Mouse (Mus musculus): ENCODE measurements around the gene Ttc41. TPM values are rescaled to one million over a fixed set of nuclear protein-coding genes. Genes with fewer than 3 reads are reported as not detected.

Ttc41 gene
- polyA plus RNA-seq, 1 experiment from 2014 or later = 2.5 TPM

- no peak overlapping the region for H3K9ac ChIP-seq (replicated peaks; ENCODE audit: low read length)
- peak overlapping the region; percentile 95 for H3K4me2 ChIP-seq (ENCODE audit: low read length)
- ATAC-seq (ENCODE audit: low FRiP score, low TSS enrichment) (no peak), DNase-seq (no peak)
- H3K9me3 ChIP-seq (ENCODE audit: control insufficient read depth, low read length) = no peaks in the 10 kb centered on the region
- no peaks in the 10 kb centered on the region for H3K27me3 ChIP-seq (ENCODE audit: control insufficient read depth, insufficient read depth, low read length)
- H3K36me3 ChIP-seq (ENCODE audit: control insufficient read depth, insufficient read depth, low read length) = peaks cover 51% of the 10 kb centered on the region
- H3K27ac ChIP-seq (replicated peaks; ENCODE audit: low read depth, low read length) = no peak overlapping the region
- WGBS = 73% methylated on average over 4 of the region's 4 CpGs
- peak overlapping the region; percentile 97 for H3K4me3 ChIP-seq (replicated peaks; ENCODE audit: low read depth, low read length)
- peaks cover 41% of the 10 kb centered on the region for H3K4me1 ChIP-seq (ENCODE audit: control insufficient read depth, insufficient read depth, low read length)
These were observed 2.2 kb upstream of the Ttc41 start for GRCm38 (mm10) chr10:86703375-86703774.

DNA sequence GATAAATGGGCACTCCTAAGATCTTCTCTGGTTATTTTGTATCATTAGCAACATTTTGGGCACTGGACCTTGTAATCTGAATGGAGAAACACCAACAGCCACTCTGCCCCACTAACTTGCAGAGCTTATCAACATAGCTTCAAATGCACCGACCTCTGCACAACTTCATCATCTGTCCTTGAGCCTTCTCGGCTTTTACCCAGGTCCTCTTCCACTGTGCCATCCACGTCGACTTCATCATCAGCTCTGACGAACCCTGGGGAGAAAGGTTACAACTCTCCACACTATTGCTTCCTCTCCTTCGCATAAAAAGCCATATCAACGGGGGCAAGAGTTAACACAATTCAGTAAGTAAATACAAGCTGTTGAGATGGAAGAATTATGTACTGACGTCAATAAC lies 1.5 kb upstream of the Ttc41 start:
- Histone ChIP-seq H3K4me2 (ENCODE audit: low read length) (peak overlapping the region; percentile 95), H3K9me3 (ENCODE audit: control insufficient read depth, low read length) (no peaks in the 10 kb centered on the region), H3K4me1 (ENCODE audit: control insufficient read depth, insufficient read depth, low read length) (peaks cover 41% of the 10 kb centered on the region), H3K27me3 (ENCODE audit: control insufficient read depth, insufficient read depth, low read length) (no peaks in the 10 kb centered on the region), H3K4me3 (replicated peaks; ENCODE audit: low read depth, low read length) (peak overlapping the region; percentile 97), H3K9ac (replicated peaks; ENCODE audit: low read length) (peak overlapping the region; percentile 92), H3K27ac (replicated peaks; ENCODE audit: low read depth, low read length) (no peak overlapping the region), H3K36me3 (ENCODE audit: control insufficient read depth, insufficient read depth, low read length) (peaks cover 45% of the 10 kb centered on the region)
- no peak for ATAC-seq (ENCODE audit: low FRiP score, low TSS enrichment)
- WGBS = 7% methylated on average over 8 of the region's 8 CpGs
- no peak for DNase-seq

- WGBS = under 1% methylated on average over 33 of the region's 33 CpGs
- Histone ChIP-seq H3K27me3 (ENCODE audit: control insufficient read depth, insufficient read depth, low read length) (no peaks in the 10 kb centered on the region), H3K27ac (replicated peaks; ENCODE audit: low read depth, low read length) (peak overlapping the region; percentile 92), H3K4me2 (ENCODE audit: low read length) (peak overlapping the region; percentile 95), H3K9ac (replicated peaks; ENCODE audit: low read length) (peak overlapping the region; percentile 92), H3K4me1 (ENCODE audit: control insufficient read depth, insufficient read depth, low read length) (peaks cover 41% of the 10 kb centered on the region), H3K9me3 (ENCODE audit: control insufficient read depth, low read length) (no peaks in the 10 kb centered on the region), H3K4me3 (replicated peaks; ENCODE audit: low read depth, low read length) (peak overlapping the region; percentile 97), H3K36me3 (ENCODE audit: control insufficient read depth, insufficient read depth, low read length) (peaks cover 40% of the 10 kb centered on the region)
- ATAC-seq (ENCODE audit: low FRiP score, low TSS enrichment) = no peak
- DNase-seq = peak; percentile 31
These were observed 921 bp upstream of the Ttc41 start for GRCm38 (mm10) chr10:86704589-86705191.

- 3% methylated on average over 33 of the region's 33 CpGs for WGBS
- peaks cover 26% of the 10 kb centered on the region for H3K36me3 ChIP-seq (ENCODE audit: control insufficient read depth, insufficient read depth, low read length)
- DNase-seq = peak; percentile 96
- H3K4me2 ChIP-seq (ENCODE audit: low read length) = peak overlapping the region; percentile 70
- peak overlapping the region; percentile 92 for H3K27ac ChIP-seq (replicated peaks; ENCODE audit: low read depth, low read length)
- H3K27me3 ChIP-seq (ENCODE audit: control insufficient read depth, insufficient read depth, low read length) = no peaks in the 10 kb centered on the region
- peaks cover 28% of the 10 kb centered on the region for H3K4me1 ChIP-seq (ENCODE audit: control insufficient read depth, insufficient read depth, low read length)
- H3K9ac ChIP-seq (replicated peaks; ENCODE audit: low read length) = peak overlapping the region; percentile 63
- peak; percentile 88 for ATAC-seq (ENCODE audit: low FRiP score, low TSS enrichment)
- peak overlapping the region; percentile 97 for H3K4me3 ChIP-seq (replicated peaks; ENCODE audit: low read depth, low read length)
- no peaks in the 10 kb centered on the region for H3K9me3 ChIP-seq (ENCODE audit: control insufficient read depth, low read length)
These were observed 526 bp downstream of the Ttc41 start for GRCm38 (mm10) chr10:86705922-86706752.

GRCm38 (mm10) chr10:86707134-86707533 lies 1.5 kb downstream of the Ttc41 start:
- H3K27me3 ChIP-seq (ENCODE audit: control insufficient read depth, insufficient read depth, low read length) = no peaks in the 10 kb centered on the region
- H3K4me2 ChIP-seq (ENCODE audit: low read length) = peak overlapping the region; percentile 70
- ATAC-seq (ENCODE audit: low FRiP score, low TSS enrichment) = no peak
- 89% methylated on average over 3 of the region's 3 CpGs for WGBS
- H3K4me1 ChIP-seq (ENCODE audit: control insufficient read depth, insufficient read depth, low read length) = peaks cover 25% of the 10 kb centered on the region
- no peaks in the 10 kb centered on the region for H3K9me3 ChIP-seq (ENCODE audit: control insufficient read depth, low read length)
- H3K27ac ChIP-seq (replicated peaks; ENCODE audit: low read depth, low read length) = no peak overlapping the region
- peak overlapping the region; percentile 63; the same call in 1 of the 2 replicates for H3K9ac ChIP-seq (replicated peaks; ENCODE audit: low read length)
- H3K4me3 ChIP-seq (replicated peaks; ENCODE audit: low read depth, low read length) = no peak overlapping the region
- peaks cover 17% of the 10 kb centered on the region for H3K36me3 ChIP-seq (ENCODE audit: control insufficient read depth, insufficient read depth, low read length)
- no peak for DNase-seq

- Histone ChIP-seq H3K9me3 (ENCODE audit: control insufficient read depth, low read length) (no peaks in the 10 kb centered on the region), H3K36me3 (ENCODE audit: control insufficient read depth, insufficient read depth, low read length) (no peaks in the 10 kb centered on the region), H3K4me3 (replicated peaks; ENCODE audit: low read depth, low read length) (no peak overlapping the region), H3K27me3 (ENCODE audit: control insufficient read depth, insufficient read depth, low read length) (no peaks in the 10 kb centered on the region), H3K4me2 (ENCODE audit: low read length) (no peak overlapping the region), H3K27ac (replicated peaks; ENCODE audit: low read depth, low read length) (no peak overlapping the region), H3K9ac (replicated peaks; ENCODE audit: low read length) (no peak overlapping the region), H3K4me1 (ENCODE audit: control insufficient read depth, insufficient read depth, low read length) (no peaks in the 10 kb centered on the region)
- 78% methylated on average over 3 of the region's 3 CpGs for WGBS
- DNase-seq = no peak
- no peak for ATAC-seq (ENCODE audit: low FRiP score, low TSS enrichment)
These were observed 6.5 kb downstream of the Ttc41 start for GRCm38 (mm10) chr10:86712156-86712555.

GRCm38 (mm10) chr10:86727548-86727980 lies 22.0 kb downstream of the Ttc41 start:
- H3K9ac ChIP-seq (replicated peaks; ENCODE audit: low read length) = peak overlapping the region; percentile 28
- peak; percentile 64; the same call in 1 of the 2 replicates for ATAC-seq (ENCODE audit: low FRiP score, low TSS enrichment)
- H3K4me2 ChIP-seq (ENCODE audit: low read length) = peak overlapping the region; percentile 57
- H3K27ac ChIP-seq (replicated peaks; ENCODE audit: low read depth, low read length) = no peak overlapping the region
- H3K27me3 ChIP-seq (ENCODE audit: control insufficient read depth, insufficient read depth, low read length) = no peaks in the 10 kb centered on the region
- WGBS = 7% methylated on average over 12 of the region's 12 CpGs
- no peaks in the 10 kb centered on the region for H3K9me3 ChIP-seq (ENCODE audit: control insufficient read depth, low read length)
- DNase-seq = peak; percentile 65
- peaks cover 5% of the 10 kb centered on the region; the same call in 1 of the 2 replicates for H3K4me1 ChIP-seq (ENCODE audit: control insufficient read depth, insufficient read depth, low read length)
- H3K4me3 ChIP-seq (replicated peaks; ENCODE audit: low read depth, low read length) = peak overlapping the region; percentile 25
- no peaks in the 10 kb centered on the region for H3K36me3 ChIP-seq (ENCODE audit: control insufficient read depth, insufficient read depth, low read length)

DNA sequence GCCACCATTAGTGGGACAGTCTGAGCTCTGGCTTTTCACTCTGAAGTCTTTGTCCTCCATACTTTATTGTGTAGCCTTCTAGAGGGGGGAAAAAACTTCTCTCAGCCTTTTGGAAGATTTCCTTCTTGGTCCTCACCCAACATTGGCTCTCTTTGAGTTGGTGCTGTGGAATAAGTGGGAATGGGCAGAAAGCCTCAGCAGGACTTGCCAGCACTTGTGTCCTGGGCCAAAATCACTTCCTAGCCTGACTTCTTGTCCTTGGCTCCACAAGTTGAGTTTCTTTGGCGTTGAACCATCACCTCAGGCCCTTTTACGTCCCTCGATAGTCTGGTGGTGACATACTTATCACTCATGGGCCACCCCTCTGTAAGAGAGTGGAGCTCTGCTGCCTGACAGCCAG lies 22.6 kb downstream of the Ttc41 start:
- Histone ChIP-seq H3K9me3 (ENCODE audit: control insufficient read depth, low read length) (no peaks in the 10 kb centered on the region), H3K4me3 (replicated peaks; ENCODE audit: low read depth, low read length) (no peak overlapping the region), H3K4me1 (ENCODE audit: control insufficient read depth, insufficient read depth, low read length) (peaks cover 5% of the 10 kb centered on the region; the same call in 1 of the 2 replicates), H3K9ac (replicated peaks; ENCODE audit: low read length) (no peak overlapping the region), H3K27me3 (ENCODE audit: control insufficient read depth, insufficient read depth, low read length) (no peaks in the 10 kb centered on the region), H3K4me2 (ENCODE audit: low read length) (no peak overlapping the region; the same call in 1 of the 2 replicates), H3K27ac (replicated peaks; ENCODE audit: low read depth, low read length) (0 out of 2 replicates have a peak overlapping the region, but pooled peaks have one; percentile 37), H3K36me3 (ENCODE audit: control insufficient read depth, insufficient read depth, low read length) (no peaks in the 10 kb centered on the region)
- DNase-seq (no peak), ATAC-seq (ENCODE audit: low FRiP score, low TSS enrichment) (0 out of 2 replicates have a peak, but pooled peaks have one; percentile 5)
- WGBS = 90% methylated on average over 3 of the region's 3 CpGs

Measured in midbrain, embryonic 14.5 days (tissue).